Mouse (Mus musculus): Measurements from ENCODE around the gene Olfr845. TPM values are rescaled to one million over a fixed set of nuclear protein-coding genes. Genes with fewer than 3 reads are reported as not detected.

Olfr845 gene
- not detected in 2 replicates for polyA plus RNA-seq (2012; ENCODE audit: insufficient read depth, insufficient read length, low replicate concordance, missing spikeins)

DNA sequence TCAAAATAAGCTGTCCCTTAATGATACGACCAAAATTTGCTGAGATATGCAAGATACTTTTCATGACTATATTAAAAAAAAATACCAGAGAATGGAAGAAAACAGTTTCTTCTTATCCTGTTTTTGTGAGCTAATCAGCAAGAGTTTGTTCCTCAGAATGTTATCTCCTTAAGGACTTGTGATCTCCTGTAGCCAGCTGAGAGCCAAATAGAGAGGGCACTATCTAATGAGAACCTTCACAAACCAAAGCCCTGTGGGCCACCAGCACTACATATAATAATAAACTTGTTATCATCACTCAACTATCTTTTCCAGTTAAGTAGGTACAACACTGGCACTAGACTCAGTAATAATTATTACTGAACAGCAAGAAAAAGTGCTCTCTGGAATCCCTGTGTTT is at the start of gene Olfr845:
TSS of gene Olfr845 (plus strand) at position 301 of the 400 bp plus-strand sequence.
- Histone ChIP-seq H3K4me3 (ENCODE audit: insufficient read depth, low read depth, low read length) (no peak within 1 kb of the TSS), H3K4me1 (ENCODE audit: control insufficient read depth, insufficient read depth, low read length) (no peaks in the 10 kb centered on the region), H3K27ac (ENCODE audit: insufficient read depth, low read depth, low read length) (no peak within 1 kb of the TSS)
- TF ChIP-seq POLR2A (IDR thresholded peaks at IDR 0.05; ENCODE audit: insufficient read depth, low read depth, low read length) = no peak
- no peak for TF ChIP-seq CTCF (IDR thresholded peaks at IDR 0.05; ENCODE audit: insufficient read depth, low read depth, low read length)
- 77% methylated on average over 1 of the region's 1 CpGs for WGBS

DNA sequence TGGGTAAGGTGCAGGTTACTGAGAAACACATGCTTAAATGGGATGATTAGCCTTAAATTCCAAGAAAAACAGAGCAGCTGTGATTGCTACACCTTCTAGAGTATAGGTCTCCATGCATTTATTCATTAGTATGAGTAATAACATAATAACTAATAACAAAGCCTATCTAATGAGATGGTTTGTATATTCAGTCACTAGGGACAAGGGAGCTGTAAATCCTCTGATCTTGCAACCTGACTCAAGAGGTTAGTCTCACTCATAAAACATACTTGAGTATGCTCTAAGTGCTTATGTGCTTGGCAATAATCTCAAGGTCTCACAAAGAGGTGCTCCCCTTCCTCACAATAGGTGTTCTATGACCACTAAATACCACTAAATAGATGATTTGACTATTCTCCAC is 20.2 kb upstream of the Olfr845 start, which contains the start of gene Olfr844:
TSS of gene Olfr844 (plus strand) at position 301 of the 400 bp plus-strand sequence.
- H3K4me3 ChIP-seq (ENCODE audit: insufficient read depth, low read depth, low read length) = no peak within 1 kb of the TSS
- TF ChIP-seq POLR2A (IDR thresholded peaks at IDR 0.05; ENCODE audit: insufficient read depth, low read depth, low read length) = no peak
- TF ChIP-seq CTCF (IDR thresholded peaks at IDR 0.05; ENCODE audit: insufficient read depth, low read depth, low read length) = no peak
- no peaks in the 10 kb centered on the region for H3K4me1 ChIP-seq (ENCODE audit: control insufficient read depth, insufficient read depth, low read length)
- H3K27ac ChIP-seq (ENCODE audit: insufficient read depth, low read depth, low read length) = no peak within 1 kb of the TSS

DNA sequence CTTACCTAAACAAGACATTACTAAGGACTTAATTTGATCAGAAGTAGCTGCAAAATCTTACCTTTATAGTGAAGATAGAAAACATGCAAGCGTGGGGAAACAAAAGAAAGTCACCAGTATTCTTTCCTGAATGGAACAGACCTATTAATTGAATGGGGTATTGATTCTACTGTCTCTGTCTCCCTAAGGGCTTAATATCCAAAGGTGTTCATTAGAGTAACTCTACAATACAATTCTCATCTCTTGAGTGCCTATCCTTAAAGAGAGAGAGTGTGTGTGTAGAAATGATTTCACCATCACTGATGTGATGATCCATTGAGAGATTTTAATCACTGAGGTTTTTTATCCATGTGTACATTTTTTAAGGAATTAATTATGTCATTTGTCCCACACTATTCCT is 27.6 kb downstream of the Olfr845 start, which contains the start of gene Olfr846:
TSS of gene Olfr846 (minus strand) at position 101 of the 400 bp plus-strand sequence.
- Histone ChIP-seq H3K27ac (ENCODE audit: insufficient read depth, low read depth, low read length) (no peak within 1 kb of the TSS), H3K4me3 (ENCODE audit: insufficient read depth, low read depth, low read length) (no peak within 1 kb of the TSS), H3K4me1 (ENCODE audit: control insufficient read depth, insufficient read depth, low read length) (no peaks in the 10 kb centered on the region)
- WGBS = 40% methylated on average over 1 of the region's 1 CpGs
- no peak for TF ChIP-seq CTCF (IDR thresholded peaks at IDR 0.05; ENCODE audit: insufficient read depth, low read depth, low read length)
- TF ChIP-seq POLR2A (IDR thresholded peaks at IDR 0.05; ENCODE audit: insufficient read depth, low read depth, low read length) = no peak

DNA sequence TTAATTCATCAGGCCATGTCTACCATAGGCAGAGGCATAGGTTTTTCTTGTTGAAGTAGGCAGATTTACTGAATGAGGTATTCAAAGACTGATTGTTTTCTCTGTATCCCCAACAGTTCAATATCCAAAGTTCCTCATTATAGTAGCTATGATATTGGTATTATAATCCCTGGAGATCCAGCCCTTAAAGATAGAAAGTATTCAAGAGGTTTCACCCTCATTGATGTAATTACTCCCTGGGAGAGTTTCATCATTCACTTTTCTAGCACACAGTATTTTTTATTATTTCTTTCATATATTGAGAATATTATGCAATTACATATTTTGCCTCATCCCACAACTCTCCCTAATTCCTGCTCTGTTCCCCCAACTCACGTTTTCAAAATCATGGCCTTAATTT is 42.3 kb downstream of the Olfr845 start, which contains the start of gene Olfr847:
TSS of gene Olfr847 (minus strand) at position 101 of the 400 bp plus-strand sequence.
- Histone ChIP-seq H3K27ac (ENCODE audit: insufficient read depth, low read depth, low read length) (no peak within 1 kb of the TSS), H3K4me3 (ENCODE audit: insufficient read depth, low read depth, low read length) (no peak within 1 kb of the TSS), H3K4me1 (ENCODE audit: control insufficient read depth, insufficient read depth, low read length) (no peaks in the 10 kb centered on the region)
- 67% methylated on average over 1 of the region's 1 CpGs for WGBS
- no peak for TF ChIP-seq CTCF (IDR thresholded peaks at IDR 0.05; ENCODE audit: insufficient read depth, low read depth, low read length)
- no peak for TF ChIP-seq POLR2A (IDR thresholded peaks at IDR 0.05; ENCODE audit: insufficient read depth, low read depth, low read length)

Other genes starting within 250 kb of the Olfr845 start
- gene Olfr836, start 216.1 kb upstream of the Olfr845 start, polyA plus RNA-seq (2012; ENCODE audit: insufficient read depth, insufficient read length, low replicate concordance, missing spikeins) = not detected in 2 replicates
- not detected in 2 replicates for gene Olfr837, start 200.1 kb upstream of the Olfr845 start, polyA plus RNA-seq (2012; ENCODE audit: insufficient read depth, insufficient read length, low replicate concordance, missing spikeins)
- gene Olfr839-ps1, start 159.1 kb upstream of the Olfr845 start, polyA plus RNA-seq (2012; ENCODE audit: insufficient read depth, insufficient read length, low replicate concordance, missing spikeins) = not detected in 2 replicates
- gene Olfr843, start 84.5 kb upstream of the Olfr845 start, polyA plus RNA-seq (2012; ENCODE audit: insufficient read depth, insufficient read length, low replicate concordance, missing spikeins) = not detected in 2 replicates
- not detected in 2 replicates for gene Olfr844, start 20.1 kb upstream of the Olfr845 start, polyA plus RNA-seq (2012; ENCODE audit: insufficient read depth, insufficient read length, low replicate concordance, missing spikeins)
- not detected in 2 replicates for gene Olfr846, start 27.5 kb downstream of the Olfr845 start, polyA plus RNA-seq (2012; ENCODE audit: insufficient read depth, insufficient read length, low replicate concordance, missing spikeins)
- not detected in 2 replicates for gene Olfr847, start 42.2 kb downstream of the Olfr845 start, polyA plus RNA-seq (2012; ENCODE audit: insufficient read depth, insufficient read length, low replicate concordance, missing spikeins)
- gene Olfr849, start 103.8 kb downstream of the Olfr845 start, polyA plus RNA-seq (2012; ENCODE audit: insufficient read depth, insufficient read length, low replicate concordance, missing spikeins) = not detected in 2 replicates
- gene Olfr850, start 141.8 kb downstream of the Olfr845 start, polyA plus RNA-seq (2012; ENCODE audit: insufficient read depth, insufficient read length, low replicate concordance, missing spikeins) = not detected in 2 replicates
- not detected in 2 replicates for gene Olfr851, start 156.8 kb downstream of the Olfr845 start, polyA plus RNA-seq (2012; ENCODE audit: insufficient read depth, insufficient read length, low replicate concordance, missing spikeins)
- not detected in 2 replicates for gene Olfr853, start 204.6 kb downstream of the Olfr845 start, polyA plus RNA-seq (2012; ENCODE audit: insufficient read depth, insufficient read length, low replicate concordance, missing spikeins)
- not detected in 2 replicates for gene Olfr854, start 230.9 kb downstream of the Olfr845 start, polyA plus RNA-seq (2012; ENCODE audit: insufficient read depth, insufficient read length, low replicate concordance, missing spikeins)
- gene Olfr855, start 246.2 kb downstream of the Olfr845 start, polyA plus RNA-seq (2012; ENCODE audit: insufficient read depth, insufficient read length, low replicate concordance, missing spikeins) = not detected in 2 replicates